Comparison of ENCODE assay signal across 8 mouse cellular contexts in the genomic region with DNA sequence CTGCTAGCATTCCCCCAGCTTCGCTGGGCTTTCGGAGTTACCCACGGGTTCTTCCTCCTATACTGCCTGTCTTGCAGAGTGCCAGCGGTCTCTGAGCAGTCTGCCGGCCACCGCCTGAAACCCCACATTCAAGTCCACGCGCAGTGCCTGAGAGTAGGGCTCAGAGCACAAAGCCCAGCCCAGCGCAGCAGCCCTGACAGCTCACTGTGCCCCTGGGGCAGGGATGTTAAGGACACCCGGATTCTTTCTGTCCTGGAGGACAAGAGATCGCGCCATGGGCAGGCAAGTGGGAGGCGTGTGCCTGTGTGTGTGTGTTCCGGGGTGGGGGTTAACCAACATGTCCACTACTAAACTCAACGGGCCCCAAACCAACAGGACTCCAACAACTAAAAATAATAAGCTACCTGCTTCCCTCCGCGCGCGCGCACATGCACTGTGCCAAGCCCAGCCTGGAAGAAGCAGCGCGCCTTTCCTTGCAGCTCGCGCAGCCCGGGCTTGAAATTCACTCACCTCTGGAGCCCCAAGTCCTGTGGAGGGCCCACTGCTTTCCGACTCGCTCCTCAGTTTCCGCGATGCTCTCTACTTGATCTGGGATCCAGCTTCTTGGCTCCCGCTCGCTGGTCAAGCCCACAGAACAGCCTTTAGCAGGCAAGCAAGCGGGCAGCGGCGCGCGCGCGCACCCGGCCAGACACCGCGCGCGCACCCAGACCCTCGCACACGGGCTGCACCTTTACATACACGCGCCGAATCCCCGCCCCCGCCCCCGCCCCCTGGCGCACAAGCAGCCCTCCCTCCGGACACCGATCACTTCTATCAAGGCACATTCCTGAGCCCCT. TPM values are rescaled to one million over a fixed set of nuclear protein-coding genes. Genes with fewer than 3 reads are reported as not detected.
DNase-seq lines count a peak whose midpoint lies in the region; ATAC-seq lines count a peak whose summit lies in the region.

A gene (minus strand): TSS at position 707 of the 836 bp plus-strand sequence.

- H3K9me3 ChIP-seq in midbrain, embryonic 13.5 days = no peaks in the 10 kb centered on the region

- no peaks in the 10 kb centered on the region for H3K27me3 ChIP-seq in midbrain, embryonic 13.5 days

- H3K4me2 ChIP-seq in midbrain, embryonic 13.5 days (replicated peaks) = peak within 1 kb of the TSS; percentile 59

- peak; percentile 81 for ATAC-seq in midbrain, embryonic 13.5 days
- ATAC-seq in megakaryocyte progenitor cell, adult 5-6 weeks (replicated peaks; ENCODE audit: poor library complexity) = no peak

- H3K4me3 ChIP-seq in midbrain, embryonic 13.5 days (replicated peaks) = peak within 1 kb of the TSS; percentile 55

- no peaks in the 10 kb centered on the region for H3K36me3 ChIP-seq in midbrain, embryonic 13.5 days

- peak; percentile 17 for DNase-seq in Muller cell, postnatal 12 days (ENCODE audit: inconsistent ontology term)
- DNase-seq in cerebellum, adult 9-10 months = peak; percentile 67
- DNase-seq in frontal cortex, postnatal 10 days (ENCODE audit: low spot score in 2 of 2) = peak; percentile 7 to 26
- DNase-seq in layer of hippocampus, postnatal 10 days (ENCODE audit: low spot score in 2 of 2) = peak; percentile 16 to 40
- no peak for DNase-seq in natural killer cell, adult 2 months (ENCODE audit: low spot score in 2 of 2)
- no peak for DNase-seq in gastrocnemius, postnatal 14 days

- peak within 1 kb of the TSS; percentile 82 for H3K27ac ChIP-seq in midbrain, embryonic 13.5 days

- peak within 1 kb of the TSS; percentile 69 for H3K9ac ChIP-seq in midbrain, embryonic 13.5 days (replicated peaks)

- H3K4me1 ChIP-seq in midbrain, embryonic 13.5 days (replicated peaks) = no peaks in the 10 kb centered on the region

- WGBS in midbrain, embryonic 13.5 days = 17% methylated on average over 51 of the region's 54 CpGs

- intact Hi-C loops in gastrocnemius, postnatal 14 days (cut with DNase I; ENCODE audit: low total_unique reads) = no loop called here

RNA-seq across cellular contexts. Expression of the gene that starts here (rescaled TPM):
- 10 to 100 TPM; 31.2 to 32.4 TPM for total RNA-seq in layer of hippocampus, postnatal 10 days (2021)
- polyA plus RNA-seq in midbrain, embryonic 13.5 days (2015; fragmentation: Nextera tagmentation; extraction: Ambion mirVana) = 8.9 and 9.3 TPM in 2 replicates
- total RNA-seq in megakaryocyte progenitor cell, adult 5-6 weeks (2015) = not detected in 2 replicates
- not detected in 2 replicates for total RNA-seq in megakaryocyte progenitor cell, adult 5-6 weeks (2017)
- total RNA-seq in gastrocnemius, postnatal 14 days (2021) = under 1 TPM; 0.35 to 0.49 TPM

Comparison
In these comparisons a context has a peak if more than half of its experiments do, and no peak if none do; other contexts are left out.
1. RNA of the gene that starts here (total RNA-seq): 31.2 to 32.4 TPM in layer of hippocampus, postnatal 10 days; 0.35 to 0.49 TPM in gastrocnemius, postnatal 14 days and not detected in megakaryocyte progenitor cell, adult 5-6 weeks; every median in the first group is over 10 times any median in the second.
2. DNase-seq: peak in Muller cell, postnatal 12 days (single experiment), cerebellum, adult 9-10 months (single experiment), frontal cortex, postnatal 10 days (2 of 2) and layer of hippocampus, postnatal 10 days (2 of 2); none in natural killer cell, adult 2 months (0 of 2) and gastrocnemius, postnatal 14 days (single experiment).